Mouse (Mus musculus): ENCODE measurements at regions not wholly inside any gene's neighbourhood (a gene's known extent, or its start where the extent isn't known, plus 50 kb on each side); places are given as distances from the start of the nearest gene placed in this dataset.

DNA sequence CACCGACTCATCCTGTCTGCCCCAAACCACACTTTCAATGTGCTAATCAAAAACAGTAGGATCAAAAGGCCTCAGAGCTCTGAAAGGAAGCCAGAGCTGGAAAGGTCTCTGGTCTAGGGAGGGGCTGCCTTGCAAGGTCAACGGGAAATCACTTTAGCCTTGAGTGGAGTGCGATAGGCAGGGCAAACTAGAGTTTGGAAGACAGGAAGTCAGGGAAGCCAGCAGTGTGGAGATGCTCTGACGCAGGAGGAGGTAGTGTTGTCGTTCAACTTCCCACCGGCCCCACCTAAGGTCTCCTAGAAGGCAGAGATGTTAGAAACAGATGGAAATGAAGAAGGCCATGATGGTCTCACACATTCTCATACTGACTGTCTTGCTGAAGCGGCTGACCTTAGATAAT, 52.0 kb upstream of the Trp53i11 start:
- no peak for DNase-seq

- DNase-seq = no peak
Observed at GRCm38 (mm10) chr2:93133301-93133971, 53.9 kb upstream of the Trp53i11 start.

DNA sequence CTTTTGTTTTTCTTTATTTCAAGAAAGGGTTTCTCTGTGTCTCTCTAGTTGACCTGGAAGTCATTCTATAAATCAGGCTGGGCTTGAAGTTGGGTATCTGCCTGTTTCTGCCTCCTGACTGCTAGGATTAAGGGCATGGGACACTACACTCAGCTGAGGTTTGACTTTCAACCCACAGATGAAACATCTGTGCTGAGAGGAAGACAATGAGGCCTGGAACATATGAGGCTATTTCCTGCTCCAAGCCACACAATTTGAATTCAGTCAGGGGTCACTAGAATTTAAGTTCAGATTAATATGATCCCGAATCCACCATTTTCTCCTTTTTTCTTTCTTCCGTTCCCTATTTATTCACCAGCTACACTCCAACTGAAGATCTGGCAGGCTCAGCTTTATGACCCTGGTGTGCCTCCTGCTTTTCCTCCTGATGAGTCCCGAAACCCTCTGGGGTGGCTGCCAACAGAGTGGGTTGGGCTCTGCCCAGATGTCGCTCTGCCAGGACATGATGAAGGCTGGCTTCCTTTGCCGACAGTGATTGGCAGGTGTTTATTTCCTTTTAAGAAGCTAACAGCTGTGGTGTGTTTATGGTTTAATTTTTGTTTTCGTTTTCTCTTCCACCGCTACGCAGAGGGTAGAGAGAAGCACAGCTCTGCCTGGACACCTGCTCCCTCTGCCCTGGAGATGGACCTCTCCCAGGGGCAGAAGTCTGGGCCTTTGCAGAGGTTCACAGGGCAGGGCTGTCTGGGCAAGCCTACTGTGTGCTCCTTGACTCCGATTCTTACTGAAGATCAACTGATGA, 55.3 kb upstream of the Trp53i11 start:
- no peak for DNase-seq

DNA sequence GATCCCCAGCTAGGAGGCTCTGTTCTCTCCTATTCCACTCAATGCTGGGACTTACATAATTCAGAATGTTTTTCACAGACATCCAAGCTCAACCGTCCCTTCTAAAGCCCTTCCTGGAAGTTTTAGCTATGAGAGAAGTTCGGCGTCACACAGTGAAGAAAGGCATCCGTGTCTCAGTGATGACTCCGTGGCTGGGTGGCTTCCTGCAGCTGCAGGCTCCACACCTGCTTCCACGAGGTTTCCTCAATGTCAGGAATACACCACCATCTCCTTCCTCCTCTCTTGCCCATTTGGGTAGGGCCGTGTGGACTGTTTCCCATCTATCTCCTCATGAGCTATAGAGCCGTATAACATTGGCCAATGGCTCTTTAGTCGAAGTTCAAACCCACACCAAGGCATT, 56.1 kb upstream of the Trp53i11 start:
- DNase-seq = no peak

- DNase-seq = no peak
Observed at GRCm38 (mm10) chr2:93129176-93129575, 58.2 kb upstream of the Trp53i11 start.

DNA sequence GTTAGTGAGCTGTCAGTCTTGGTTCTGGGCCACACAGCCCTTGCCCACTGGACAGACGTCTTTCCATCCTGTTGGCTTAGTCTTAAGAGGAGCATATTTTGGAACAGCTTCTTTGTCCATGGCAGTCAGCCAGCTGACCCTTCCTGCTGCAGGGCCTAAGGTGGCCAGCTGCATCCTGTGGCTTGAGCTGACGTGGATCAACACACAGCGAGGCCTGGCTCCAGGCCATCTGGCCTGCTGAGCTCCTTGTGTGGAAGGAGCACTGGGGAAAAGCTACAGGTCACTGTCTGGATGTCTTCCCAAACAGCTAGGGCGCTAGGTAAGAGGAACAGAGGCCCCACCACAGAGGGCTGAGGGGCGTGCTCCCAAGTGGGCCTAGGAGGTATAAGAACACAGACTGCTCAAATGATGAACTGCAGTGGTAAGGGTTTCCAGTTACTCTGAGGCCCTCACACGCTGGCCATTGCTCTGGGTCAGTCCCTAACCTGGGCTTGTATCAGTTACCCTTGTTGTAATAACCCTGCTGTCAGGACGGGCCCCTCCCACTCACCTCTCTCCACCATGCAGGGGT, 60.7 kb upstream of the Trp53i11 start:
- peak; percentile 63 for DNase-seq

- no peak for DNase-seq
Observed at GRCm38 (mm10) chr2:93126112-93126511, 61.2 kb upstream of the Trp53i11 start.

DNA sequence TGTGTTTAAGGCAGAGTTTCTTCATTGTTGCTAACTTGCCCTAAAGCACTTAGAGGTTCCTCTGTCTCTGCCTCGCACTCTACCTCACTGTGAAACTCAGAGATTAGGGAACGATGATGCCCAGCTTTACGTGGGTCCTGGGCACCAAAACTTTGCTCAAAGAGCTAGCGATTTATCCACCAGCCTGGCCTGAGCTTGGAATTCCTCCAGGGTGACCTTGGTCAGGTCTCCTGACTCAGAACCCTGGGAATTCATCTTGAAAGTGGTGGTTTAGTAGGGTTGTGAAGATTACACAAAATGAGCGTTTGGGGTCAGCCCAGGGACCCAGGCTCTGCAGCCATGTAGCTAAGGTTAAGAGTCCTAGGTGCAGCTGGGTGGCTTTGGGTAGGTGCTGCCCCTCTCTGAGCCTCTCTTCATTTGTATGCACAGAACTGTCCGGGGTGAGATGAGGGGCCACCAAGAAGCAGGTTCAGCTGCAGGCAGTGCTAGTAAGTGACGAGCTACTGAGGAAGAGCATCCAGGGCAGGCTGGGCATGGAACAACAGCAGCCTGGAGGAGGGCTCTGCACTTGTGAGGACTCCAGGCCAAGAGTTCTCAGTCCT, 62.4 kb upstream of the Trp53i11 start:
- DNase-seq = no peak

GRCm38 (mm10) chr2:93123829-93124228, 63.5 kb upstream of the Trp53i11 start:
- DNase-seq = no peak

GRCm38 (mm10) chr2:93120386-93120785, 67.0 kb upstream of the Trp53i11 start:
- no peak for DNase-seq

DNA sequence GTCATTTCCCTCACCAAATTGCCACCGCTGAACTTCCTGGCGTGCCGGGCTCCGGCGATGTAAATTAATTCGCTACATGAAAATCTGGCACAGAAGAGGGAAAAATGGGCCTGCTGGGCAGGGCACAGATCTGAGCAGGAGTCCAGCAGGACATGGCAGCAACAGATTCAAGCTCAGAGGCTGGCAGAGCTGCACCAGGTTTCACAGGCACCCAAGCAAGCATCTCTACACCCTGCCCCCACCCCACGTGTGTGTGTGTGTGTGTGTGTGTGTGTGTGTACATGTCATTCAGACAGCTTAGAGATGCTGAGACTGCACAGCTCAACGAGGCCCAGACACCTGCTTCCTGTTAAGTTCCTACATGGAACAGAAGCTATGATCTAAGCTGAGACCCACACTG, 68.3 kb upstream of the Trp53i11 start:
- DNase-seq = peak; percentile 54

DNA sequence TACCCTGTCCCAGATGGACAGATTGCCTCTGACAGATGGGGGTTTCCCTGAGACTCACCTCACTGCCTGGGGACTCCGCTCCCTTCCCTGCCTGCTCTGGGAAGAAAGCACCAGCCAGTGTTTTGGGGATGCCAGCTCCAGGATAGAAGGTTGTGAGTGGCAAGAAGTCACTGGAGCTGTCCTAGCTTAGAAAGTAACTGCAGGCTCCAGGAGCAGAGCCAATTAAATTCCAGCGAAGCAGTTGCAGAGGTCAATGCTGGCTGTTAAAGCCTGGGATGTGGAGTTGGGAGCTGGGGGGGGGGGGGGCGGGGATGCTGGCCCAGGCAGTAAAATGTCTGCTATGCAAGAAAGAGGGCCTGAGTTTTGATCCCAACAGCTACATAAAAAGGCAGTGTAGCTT, 69.3 kb upstream of the Prdm11 start:
- DNase-seq = no peak

DNA sequence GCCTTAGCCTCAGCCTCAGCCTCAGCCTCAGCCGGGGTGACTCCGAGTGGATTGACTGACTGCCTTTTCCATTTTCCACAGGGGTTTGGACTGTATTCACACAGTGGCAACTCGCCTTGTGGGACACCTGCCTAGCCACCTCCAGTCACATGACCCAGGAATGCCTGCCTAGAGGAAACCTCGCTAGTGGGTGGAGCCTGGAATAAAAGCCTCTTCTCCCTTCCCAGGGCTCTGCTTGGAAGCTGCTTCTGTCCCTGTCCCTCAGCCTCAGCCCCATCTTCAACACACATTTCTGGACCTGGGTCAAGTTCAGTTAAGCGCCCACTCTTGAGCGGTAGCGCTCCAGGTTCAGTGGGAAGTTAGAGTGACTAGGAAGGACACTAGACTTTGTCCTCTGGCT, 68.0 kb upstream of the Prdm11 start:
- no peak for DNase-seq

GRCm38 (mm10) chr2:93112320-93112719, 66.4 kb upstream of the Prdm11 start:
- no peak for DNase-seq

GRCm38 (mm10) chr2:93110898-93111297, 64.9 kb upstream of the Prdm11 start:
- DNase-seq = no peak

GRCm38 (mm10) chr2:93106581-93106980, 60.6 kb upstream of the Prdm11 start:
- no peak for DNase-seq

- DNase-seq = no peak
Observed at GRCm38 (mm10) chr2:93101991-93102390, 56.0 kb upstream of the Prdm11 start.

DNA sequence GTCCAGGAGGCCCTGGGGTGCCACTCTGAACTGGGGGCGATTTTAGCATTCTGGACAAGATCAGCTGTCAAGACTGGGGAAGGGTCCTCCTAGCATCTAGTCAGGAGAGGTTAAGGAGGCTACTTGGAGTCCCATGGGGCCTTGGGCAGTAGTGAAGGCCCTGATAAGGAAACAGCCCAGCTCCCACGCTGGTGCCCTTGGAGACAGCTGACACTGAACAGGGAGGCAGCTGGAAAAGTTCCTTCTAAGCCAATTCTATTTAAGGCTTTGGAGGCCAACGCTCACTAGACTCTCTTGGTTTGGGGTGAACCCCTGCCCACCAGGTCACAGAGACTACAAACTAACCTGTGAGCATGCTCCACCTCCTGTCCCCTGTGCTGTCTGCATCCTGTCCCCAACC, 53.8 kb upstream of the Prdm11 start:
- no peak for DNase-seq

GRCm38 (mm10) chr2:93097016-93097415, 51.0 kb upstream of the Prdm11 start:
- DNase-seq = no peak

- no peak for DNase-seq
Observed at GRCm38 (mm10) chr2:93096078-93096729, 50.2 kb upstream of the Prdm11 start.
